Mouse (Mus musculus) testis, postnatal 10 days (tissue): ENCODE measurements at regions not wholly inside any gene's neighbourhood (a gene's known extent, or its start where the extent isn't known, plus 50 kb on each side); places are given as distances from the start of the nearest gene placed in this dataset.

ENCODE experiments used
- DNase-seq: peaks from one replicate; pipeline ENCODE4 v3.0.0; 2021; ENCODE audit warnings: low spot score

DNA sequence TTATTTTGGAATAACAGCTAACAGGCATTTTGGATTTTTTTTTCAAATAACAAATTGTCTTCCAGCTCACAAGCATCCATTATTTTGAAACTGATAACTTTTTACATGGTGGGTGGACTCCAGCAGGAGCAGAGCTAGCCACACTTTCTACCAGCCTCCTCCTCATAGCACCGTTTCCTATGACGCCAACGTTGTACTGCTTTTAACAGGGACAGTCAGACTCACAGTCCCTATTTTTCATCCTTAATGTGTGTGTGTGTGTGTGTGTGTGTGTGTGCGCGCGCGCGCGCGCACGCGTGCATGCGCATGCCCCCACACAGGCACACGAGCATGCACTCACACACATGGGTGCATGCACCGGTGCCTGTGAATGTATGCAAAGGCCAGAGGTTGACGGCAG lies 70.5 kb upstream of the S1pr3 start:
- no peak for DNase-seq

DNA sequence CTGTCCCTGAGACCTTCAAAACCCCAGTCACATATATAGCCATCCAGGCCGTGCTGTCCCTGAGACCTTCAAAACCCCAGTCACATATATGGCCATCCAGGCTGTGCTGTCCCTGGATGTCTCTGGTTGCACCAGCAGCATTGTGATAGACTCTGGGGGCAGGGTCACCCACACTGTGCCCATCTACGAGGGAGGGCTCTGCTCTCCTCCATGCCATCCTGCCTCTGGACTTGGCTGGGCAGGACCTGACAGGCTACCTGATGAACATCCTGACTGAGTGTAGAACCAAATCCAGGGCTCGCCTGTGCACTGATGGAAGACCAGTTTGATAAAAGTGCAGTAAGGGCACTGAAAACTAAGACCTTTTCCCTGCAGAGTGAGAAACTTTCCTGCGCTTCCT lies 63.1 kb upstream of the S1pr3 start:
- DNase-seq: no peak

DNA sequence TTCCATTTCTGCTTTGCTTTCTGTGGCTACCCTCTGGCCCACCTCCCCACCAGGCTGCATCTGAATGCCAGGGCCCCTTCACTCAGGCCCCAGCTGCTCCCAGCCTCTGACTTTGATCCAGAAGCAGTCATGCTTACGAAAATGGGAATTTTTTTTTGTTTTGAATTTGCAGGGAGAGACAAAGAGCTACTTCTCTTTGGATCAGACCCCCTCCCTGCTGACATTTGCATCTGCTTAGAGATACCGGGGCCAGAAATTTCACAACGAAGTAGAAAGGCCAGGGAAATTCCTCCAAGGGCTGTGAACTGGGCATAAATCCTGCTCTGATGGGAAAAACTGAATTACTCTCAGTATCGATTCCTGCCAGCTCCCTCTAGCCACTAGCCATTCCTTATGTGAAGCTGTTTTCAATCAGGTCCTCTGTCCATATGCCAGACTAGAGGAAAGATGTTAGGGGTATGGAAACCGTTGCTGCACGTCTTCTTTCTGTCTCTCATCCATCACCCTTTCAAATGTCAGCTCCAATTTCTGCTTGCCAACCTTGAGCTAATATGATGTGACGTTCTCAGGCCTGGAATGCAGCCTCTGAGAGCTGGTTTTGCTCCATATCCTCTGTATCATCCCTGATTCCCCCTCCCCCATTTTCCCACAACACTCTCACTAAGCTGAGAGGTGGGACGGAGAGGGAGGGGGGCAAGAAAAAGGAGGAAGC lies 62.4 kb upstream of the S1pr3 start:
- DNase-seq: no peak

DNA sequence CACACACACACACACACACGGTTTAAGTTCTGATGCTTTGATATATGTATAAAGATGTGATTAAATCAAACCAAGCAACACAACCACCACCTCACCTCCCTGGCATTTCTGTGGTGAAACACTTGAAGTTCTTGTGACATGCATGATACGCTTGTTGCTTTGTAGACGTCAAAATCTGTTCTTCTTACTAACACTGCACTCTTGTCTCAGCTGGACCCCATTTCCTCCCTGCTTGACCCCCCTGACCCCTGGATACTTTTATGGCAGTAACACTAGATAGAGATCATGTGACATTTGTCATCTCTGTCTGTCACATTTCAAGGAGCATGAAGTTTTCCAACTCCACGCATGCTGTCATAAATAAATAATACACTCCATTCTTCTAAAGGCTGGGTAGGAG lies 59.7 kb upstream of the S1pr3 start:
- no peak for DNase-seq

DNA sequence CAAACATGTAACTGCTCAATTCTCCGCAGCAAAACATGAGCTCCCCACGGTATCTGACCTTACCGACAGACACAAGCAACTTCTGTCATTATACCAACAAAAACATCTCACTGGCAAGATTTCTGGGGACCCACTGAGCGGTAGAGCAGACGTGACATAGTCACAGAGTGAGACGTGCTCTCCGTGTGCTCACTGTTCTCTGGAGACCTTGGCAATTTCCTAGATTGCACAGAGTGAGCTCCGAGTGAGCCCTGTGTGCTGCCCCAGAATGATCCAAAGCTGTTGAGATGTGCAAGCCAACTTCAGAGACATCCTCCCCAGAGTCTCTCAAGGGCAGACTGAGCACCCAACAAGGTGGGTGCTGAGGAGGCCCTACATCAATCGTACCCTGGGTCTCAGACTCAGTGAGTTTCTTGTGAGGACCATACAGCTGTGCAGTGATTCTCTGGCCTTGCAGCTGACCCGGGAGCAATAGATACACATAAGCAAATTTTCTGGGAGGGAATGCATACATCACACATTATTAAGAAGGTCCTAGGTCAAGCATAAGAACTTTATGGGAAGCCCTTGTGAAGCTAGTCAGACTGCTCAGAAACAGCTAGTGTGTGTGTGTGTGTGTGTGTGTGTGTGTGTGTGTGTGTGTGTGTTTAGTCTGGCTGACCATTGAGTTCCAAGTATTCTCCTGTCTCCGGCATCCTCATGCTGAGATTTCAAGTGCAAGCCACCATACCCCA lies 58.5 kb upstream of the S1pr3 start:
- DNase-seq: no peak

DNA sequence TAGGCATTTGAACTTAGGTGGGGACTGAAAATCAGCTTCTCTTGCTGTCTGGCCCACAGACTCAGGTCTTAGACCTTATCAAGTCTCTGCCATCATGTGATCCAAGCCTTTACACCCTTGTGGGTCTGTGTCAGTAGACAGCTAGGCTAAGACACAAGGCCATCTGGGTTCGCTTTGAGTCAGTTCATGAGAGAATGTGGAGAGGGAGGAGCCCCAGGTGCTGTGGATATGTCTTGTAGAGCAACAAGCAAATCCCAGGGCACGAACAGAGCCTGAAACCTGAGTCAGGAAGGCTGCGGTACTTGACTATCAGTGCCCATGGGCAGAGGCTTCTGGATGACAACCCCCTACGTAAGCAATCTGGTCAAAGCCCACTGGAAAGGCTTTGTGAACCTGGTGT lies 55.6 kb upstream of the S1pr3 start:
- no peak for DNase-seq

DNA sequence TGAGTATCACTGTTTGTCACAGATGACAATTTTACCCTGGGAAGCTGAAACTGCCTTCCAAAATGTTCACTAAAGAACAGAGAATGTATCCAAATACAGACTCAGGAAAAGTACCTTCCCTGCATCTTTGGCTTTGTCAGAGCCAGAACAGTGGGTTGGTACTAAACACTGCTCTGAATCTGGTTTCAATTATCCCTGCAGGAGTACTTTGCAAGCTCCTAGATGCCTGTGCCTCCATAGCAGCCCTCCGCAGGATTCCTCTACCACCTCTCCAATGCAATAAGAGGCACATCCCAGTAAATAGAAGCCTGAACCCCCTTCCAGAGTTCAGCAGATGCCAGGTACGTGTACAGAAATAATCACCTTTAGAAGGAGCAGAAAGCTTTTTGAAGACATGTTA lies 52.9 kb upstream of the S1pr3 start:
- DNase-seq: no peak
